In the genomic region with DNA sequence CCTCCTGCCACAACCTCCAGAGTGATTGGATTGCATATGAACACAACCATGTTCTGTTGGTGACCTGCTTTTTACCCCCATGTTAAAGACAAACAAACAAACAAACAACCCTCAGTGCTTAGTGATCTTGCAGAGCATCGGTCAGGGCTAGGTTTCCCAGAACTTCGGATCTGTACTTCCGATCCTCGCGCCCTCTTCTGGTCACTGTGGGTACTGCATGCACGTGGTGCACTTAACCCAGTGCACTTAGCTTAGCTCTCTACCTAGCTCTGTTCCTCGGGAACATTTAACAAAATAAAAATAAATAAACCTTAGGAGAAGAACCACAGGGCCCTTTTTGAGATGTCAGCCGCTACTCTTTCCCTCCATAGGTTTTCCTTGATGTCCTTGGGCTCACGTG, we compare ENCODE assay signal across 9 mouse cellular contexts. TPM values are rescaled to one million over a fixed set of nuclear protein-coding genes. Genes with fewer than 3 reads are reported as not detected.
DNase-seq lines count a peak whose midpoint lies in the region; ATAC-seq and TF ChIP-seq lines count a peak whose summit lies in the region.
"Had no signal": no experiment of that assay in that cellular context is flagged by ENCODE, and none has a peak within 500 bp of the region (broad histone marks: within the 10 kb centered on the region; RNA-seq: fewer than 3 reads in every experiment).

No protein-coding gene starts in this region.

- H3K36me3 ChIP-seq in forebrain, embryonic 11.5 days (ENCODE audit: control insufficient read depth, insufficient read depth, low read length) = no peaks in the 10 kb centered on the region
- H3K36me3 ChIP-seq in forebrain, embryonic 13.5 days (ENCODE audit: poor library complexity, severe bottlenecking) = no peaks in the 10 kb centered on the region

- no peak overlapping the region for H3K9ac ChIP-seq in forebrain, embryonic 11.5 days (ENCODE audit: low read length)
- no peak overlapping the region for H3K9ac ChIP-seq in forebrain, embryonic 13.5 days

- peaks cover 18% of the 10 kb centered on the region; the same call in 1 of the 2 replicates for H3K4me1 ChIP-seq in forebrain, embryonic 11.5 days (replicated peaks; ENCODE audit: control insufficient read depth, insufficient read depth, low read length)
- H3K4me1 ChIP-seq in forebrain, embryonic 13.5 days = peaks cover 51% of the 10 kb centered on the region
- no peaks in the 10 kb centered on the region for H3K4me1 ChIP-seq in cortical plate, adult 2 months (ENCODE audit: control insufficient read depth, insufficient read depth, low read length)

- TF ChIP-seq POLR2A in cortical plate, adult 2 months (IDR thresholded peaks at IDR 0.05; ENCODE audit: extremely low read depth, insufficient read depth, low read length) = no peak

- H3K9me3 ChIP-seq in forebrain, embryonic 11.5 days (ENCODE audit: control insufficient read depth, low read length) = no peaks in the 10 kb centered on the region
- no peaks in the 10 kb centered on the region for H3K9me3 ChIP-seq in forebrain, embryonic 13.5 days (replicated peaks)

- H3K4me3 ChIP-seq in forebrain, embryonic 11.5 days (ENCODE audit: low read depth, low read length) = no peak overlapping the region
- no peak overlapping the region for H3K4me3 ChIP-seq in forebrain, embryonic 13.5 days
- no peak overlapping the region for H3K4me3 ChIP-seq in cortical plate, adult 2 months (ENCODE audit: insufficient read depth, low read length)

- 43% methylated on average over 9 of the region's 9 CpGs for WGBS in forebrain, embryonic 11.5 days
- 43% methylated on average over 9 of the region's 9 CpGs for WGBS in forebrain, embryonic 13.5 days

- TF ChIP-seq CTCF in cortical plate, adult 2 months (IDR thresholded peaks at IDR 0.05; ENCODE audit: extremely low read depth, insufficient read depth, low read length) = peak; percentile 59

- peaks cover 2% of the 10 kb centered on the region; the same call in 1 of the 2 replicates for H3K27me3 ChIP-seq in forebrain, embryonic 11.5 days (ENCODE audit: control insufficient read depth, insufficient read depth, low read length)
- no peaks in the 10 kb centered on the region for H3K27me3 ChIP-seq in forebrain, embryonic 13.5 days

- DNase-seq in forebrain, embryonic 11.5 days (ENCODE audit: low spot score) = peak; percentile 80
- peak; percentile 79 for DNase-seq in right cerebral cortex, postnatal 14 days
- no peak for DNase-seq in right cerebral cortex, adult 18-20 months
- peak; percentile 60 to 81 for DNase-seq in kidney, postnatal 25 days
- DNase-seq in neural tube, embryonic 10.5 days (ENCODE audit: extremely low spot score, low spot score) = peak; percentile 75

- ATAC-seq in forebrain, embryonic 11.5 days (replicated peaks; ENCODE audit: low FRiP score) = no peak
- ATAC-seq in forebrain, embryonic 13.5 days = no peak
- ATAC-seq in granulocyte monocyte progenitor cell, adult 5-6 weeks (replicated peaks; ENCODE audit: poor library complexity, severe bottlenecking) = no peak

- H3K27ac ChIP-seq in forebrain, embryonic 11.5 days (ENCODE audit: low read depth, low read length) = no peak overlapping the region
- no peak overlapping the region for H3K27ac ChIP-seq in forebrain, embryonic 13.5 days
- no peak overlapping the region for H3K27ac ChIP-seq in cortical plate, adult 2 months (ENCODE audit: insufficient read depth, low read length)

- H3K4me2 ChIP-seq in forebrain, embryonic 11.5 days (ENCODE audit: low read depth, low read length, severe bottlenecking) = no peak overlapping the region
- H3K4me2 ChIP-seq in forebrain, embryonic 13.5 days = no peak overlapping the region

RNA-seq across cellular contexts. Expression of a gene that starts 34.6 kb away (rescaled TPM):
- polyA plus RNA-seq in forebrain, embryonic 11.5 days (2014; fragmentation: Nextera tagmentation; extraction: Ambion mirVana) = 4.2 and 4.7 TPM in 2 replicates
- 3.9 and 4.7 TPM in 2 replicates for polyA plus RNA-seq in forebrain, embryonic 13.5 days (2015; fragmentation: Nextera tagmentation; extraction: Ambion mirVana)
- polyA plus RNA-seq in cortical plate, adult 2 months (2012; rRNA removed) = 10.5 and 13.3 TPM in 2 replicates
- total RNA-seq in granulocyte monocyte progenitor cell, adult 5-6 weeks (2014; fragmentation: Nextera tagmentation) = not detected in 2 replicates
- total RNA-seq in granulocyte monocyte progenitor cell, adult 5-6 weeks (2017) = 0.04 and 0.21 TPM in 2 replicates

RNA-seq across cellular contexts. Expression of a gene that starts 48.2 kb away (rescaled TPM):
- 2.7 and 2.9 TPM in 2 replicates for polyA plus RNA-seq in forebrain, embryonic 11.5 days (2014; fragmentation: Nextera tagmentation; extraction: Ambion mirVana)
- polyA plus RNA-seq in forebrain, embryonic 13.5 days (2015; fragmentation: Nextera tagmentation; extraction: Ambion mirVana) = 2.3 and 2.7 TPM in 2 replicates
- polyA plus RNA-seq in cortical plate, adult 2 months (2012; rRNA removed) = 3.9 and 4.3 TPM in 2 replicates
- total RNA-seq in granulocyte monocyte progenitor cell, adult 5-6 weeks (2014; fragmentation: Nextera tagmentation) = 0.21 TPM in 1 of 2 replicates, not detected in the other
- not detected in 2 replicates for total RNA-seq in granulocyte monocyte progenitor cell, adult 5-6 weeks (2017)
- total RNA-seq: hematopoietic stem cell, adult 5-6 weeks had no signal
